Mouse (Mus musculus) forebrain, embryonic 10.5 days (tissue): ENCODE data around the gene Hrg. TPM values are rescaled to one million over a fixed set of nuclear protein-coding genes. Genes with fewer than 3 reads are reported as not detected.

ENCODE experiments used
- DNase-seq: peaks from one replicate; pipeline ENCODE4 v3.0.0-alpha.2; 2017; ENCODE audit warnings: low spot score; ENCODE audit errors: extremely low spot score
- H3K27ac ChIP-seq: fragments of 300-500 bp; sonication (generic); 2 replicates; pipeline ENCODE4 v1.5.1; 2016; ENCODE audit warnings: mild to moderate bottlenecking
- H3K27me3 ChIP-seq: fragments of 300-500 bp; sonication (generic); 2 replicates; pipeline ENCODE4 v1.6.1; 2016; ENCODE audit warnings: mild to moderate bottlenecking; ENCODE audit not compliant: poor library complexity, severe bottlenecking
- H3K36me3 ChIP-seq: fragments of 300-500 bp; sonication (generic); replicated peaks from 2 replicates; pipeline ENCODE4 v1.6.1; 2016; ENCODE audit warnings: mild to moderate bottlenecking, moderate library complexity
- H3K4me1 ChIP-seq: fragments of 300-500 bp; sonication (generic); 2 replicates; pipeline ENCODE4 v1.6.1; 2016
- H3K4me3 ChIP-seq: fragments of 300-500 bp; sonication (generic); 2 replicates; pipeline ENCODE4 v1.5.1; 2016; ENCODE audit warnings: mild to moderate bottlenecking, moderate library complexity
- H3K9me3 ChIP-seq: fragments of 300-500 bp; sonication (generic); 2 replicates; pipeline ENCODE4 v1.6.1; 2016; ENCODE audit warnings: mild to moderate bottlenecking, moderate library complexity
- WGBS: fragments of 180-500 bp; shearing (Covaris S2); methylation state at CpG from one replicate; pipeline ENCODE4 v1.1.7; 2016; 5-methylcytosine and 5-hydroxymethylcytosine counted together
- polyA plus RNA-seq: library from polyadenylated mRNA; unstranded; fragments of >200 nt; fragmentation: Nextera tagmentation; extraction: Ambion mirVana; gene quantifications from 2 replicates; pipeline ENCODE4 v1.2.1, GENCODE M21; 2016

The Hrg gene
- polyA plus RNA-seq, result not detected in 2 replicates

GRCm38 (mm10) chr16:22950840-22951395 lies at the start of gene Hrg:
Gene Hrg (plus strand): TSS chr16:22951072.
- Histone ChIP-seq H3K4me3 (no peak within 1 kb of the TSS), H3K4me1 (peaks cover 8% of the 10 kb centered on the region), H3K9me3 (no peaks in the 10 kb centered on the region), H3K27ac (no peak within 1 kb of the TSS), H3K36me3 (no peaks in the 10 kb centered on the region), H3K27me3 (no peaks in the 10 kb centered on the region)
- WGBS, result 92% methylated on average over 6 of the region's 6 CpGs
- no peak for DNase-seq

GRCm38 (mm10) chr16:22901326-22901725 lies 49.5 kb upstream of the Hrg start:
- no peaks in the 10 kb centered on the region for H3K27me3 ChIP-seq
- 89% methylated on average over 3 of the region's 3 CpGs for WGBS
- no peaks in the 10 kb centered on the region for H3K9me3 ChIP-seq
- no peaks in the 10 kb centered on the region for H3K4me1 ChIP-seq
- H3K4me3 ChIP-seq, result no peak overlapping the region
- DNase-seq, result no peak
- no peaks in the 10 kb centered on the region for H3K36me3 ChIP-seq
- no peak overlapping the region for H3K27ac ChIP-seq

- Histone ChIP-seq H3K4me1 (no peaks in the 10 kb centered on the region), H3K27me3 (no peaks in the 10 kb centered on the region), H3K4me3 (no peak overlapping the region), H3K9me3 (no peaks in the 10 kb centered on the region), H3K27ac (no peak overlapping the region), H3K36me3 (no peaks in the 10 kb centered on the region)
- WGBS, result 90% methylated on average over 6 of the region's 6 CpGs
- DNase-seq, result no peak
Observed at GRCm38 (mm10) chr16:22909290-22909689, 41.6 kb upstream of the Hrg start.

- Histone ChIP-seq H3K4me1 (no peaks in the 10 kb centered on the region), H3K27me3 (no peaks in the 10 kb centered on the region), H3K4me3 (no peak overlapping the region), H3K27ac (no peak overlapping the region), H3K9me3 (no peaks in the 10 kb centered on the region; the same call in 1 of the 2 replicates), H3K36me3 (no peaks in the 10 kb centered on the region)
- DNase-seq, result no peak
- 78% methylated on average over 3 of the region's 3 CpGs for WGBS
Observed at GRCm38 (mm10) chr16:22911986-22912385, 38.9 kb upstream of the Hrg start.

GRCm38 (mm10) chr16:22912886-22913285 lies 38.0 kb upstream of the Hrg start:
- 91% methylated on average over 6 of the region's 6 CpGs for WGBS
- Histone ChIP-seq H3K4me1 (no peaks in the 10 kb centered on the region), H3K9me3 (no peaks in the 10 kb centered on the region; the same call in 1 of the 2 replicates), H3K36me3 (no peaks in the 10 kb centered on the region), H3K27ac (no peak overlapping the region), H3K4me3 (no peak overlapping the region), H3K27me3 (no peaks in the 10 kb centered on the region)
- DNase-seq, result no peak

- Histone ChIP-seq H3K4me3 (no peak overlapping the region), H3K36me3 (no peaks in the 10 kb centered on the region), H3K4me1 (peaks cover 11% of the 10 kb centered on the region), H3K27ac (no peak overlapping the region), H3K9me3 (no peaks in the 10 kb centered on the region; the same call in 1 of the 2 replicates), H3K27me3 (no peaks in the 10 kb centered on the region)
- no peak for DNase-seq
Observed at GRCm38 (mm10) chr16:22914276-22914675, 36.6 kb upstream of the Hrg start.

- 93% methylated on average over 5 of the region's 5 CpGs for WGBS
- H3K27me3 ChIP-seq, result no peaks in the 10 kb centered on the region
- no peak within 1 kb of the TSS for H3K4me3 ChIP-seq
- no peaks in the 10 kb centered on the region; the same call in 1 of the 2 replicates for H3K9me3 ChIP-seq
- DNase-seq, result no peak
- H3K36me3 ChIP-seq, result no peaks in the 10 kb centered on the region
- H3K27ac ChIP-seq, result no peak within 1 kb of the TSS
- H3K4me1 ChIP-seq, result peaks cover 11% of the 10 kb centered on the region
Observed at GRCm38 (mm10) chr16:22918034-22918433, 32.8 kb upstream of the Hrg start, which contains the start of gene Fetub. Gene Fetub (plus strand): TSS chr16:22918334.

GRCm38 (mm10) chr16:22918664-22919312 lies 32.1 kb upstream of the Hrg start:
- H3K36me3 ChIP-seq, result no peaks in the 10 kb centered on the region
- 73% methylated on average over 15 of the region's 15 CpGs for WGBS
- no peak for DNase-seq

GRCm38 (mm10) chr16:22919971-22920854 lies 30.7 kb upstream of the Hrg start:
- Histone ChIP-seq H3K27ac (no peak overlapping the region), H3K4me1 (peaks cover 11% of the 10 kb centered on the region), H3K9me3 (no peaks in the 10 kb centered on the region; the same call in 1 of the 2 replicates), H3K27me3 (no peaks in the 10 kb centered on the region), H3K36me3 (no peaks in the 10 kb centered on the region), H3K4me3 (no peak overlapping the region)
- DNase-seq, result no peak
- 68% methylated on average over 18 of the region's 18 CpGs for WGBS

More at GRCm38 (mm10) chr16:22918664-22919312, 32.1 kb upstream of the Hrg start:
- H3K9me3 ChIP-seq, result no peaks in the 10 kb centered on the region; the same call in 1 of the 2 replicates
- H3K4me3 ChIP-seq, result no peak overlapping the region
- peaks cover 11% of the 10 kb centered on the region for H3K4me1 ChIP-seq
- H3K27ac ChIP-seq, result no peak overlapping the region
- H3K27me3 ChIP-seq, result no peaks in the 10 kb centered on the region

GRCm38 (mm10) chr16:22921761-22922160 lies 29.1 kb upstream of the Hrg start:
- WGBS, result 94% methylated on average over 5 of the region's 5 CpGs
- no peak for DNase-seq
- H3K27ac ChIP-seq, result no peak overlapping the region
- peaks cover 11% of the 10 kb centered on the region for H3K4me1 ChIP-seq
- no peaks in the 10 kb centered on the region for H3K9me3 ChIP-seq
- no peak overlapping the region for H3K4me3 ChIP-seq
- H3K27me3 ChIP-seq, result no peaks in the 10 kb centered on the region
- no peaks in the 10 kb centered on the region for H3K36me3 ChIP-seq

- Histone ChIP-seq H3K4me3 (no peak overlapping the region), H3K27ac (no peak overlapping the region), H3K27me3 (no peaks in the 10 kb centered on the region), H3K4me1 (peaks cover 11% of the 10 kb centered on the region), H3K9me3 (no peaks in the 10 kb centered on the region), H3K36me3 (no peaks in the 10 kb centered on the region)
- no peak for DNase-seq
- WGBS, result 88% methylated on average over 4 of the region's 4 CpGs
Observed at GRCm38 (mm10) chr16:22922433-22922832, 28.4 kb upstream of the Hrg start.

GRCm38 (mm10) chr16:22929575-22929974 lies 21.3 kb upstream of the Hrg start:
- Histone ChIP-seq H3K27ac (no peak overlapping the region), H3K4me3 (no peak overlapping the region), H3K27me3 (no peaks in the 10 kb centered on the region), H3K9me3 (no peaks in the 10 kb centered on the region), H3K36me3 (no peaks in the 10 kb centered on the region), H3K4me1 (no peaks in the 10 kb centered on the region)
- 87% methylated on average over 6 of the region's 6 CpGs for WGBS
- DNase-seq, result no peak
